Mouse (Mus musculus) limb, embryonic 13.5 days (tissue): ENCODE results near the gene Hsd17b1. TPM values are rescaled to one million over a fixed set of nuclear protein-coding genes. Genes with fewer than 3 reads are reported as not detected.
A peak's percentile ranks its signal among the peaks of the same experiment; 100 is the strongest.

Experiments
- ATAC-seq: fragments of 200-750 bp; cut with Nextera tagmentation; 2 replicates; pipeline ENCODE4 v1.8.0; 2017; ENCODE audit warnings: low read depth, moderate number of reproducible peaks, moderate TSS enrichment; ENCODE audit not compliant: low FRiP score
- H3K27ac ChIP-seq: fragments of 300-500 bp; sonication (generic); 2 replicates; pipeline ENCODE4 v1.5.1; 2015; ENCODE audit warnings: inconsistent platforms, mild to moderate bottlenecking, moderate library complexity
- H3K27me3 ChIP-seq: fragments of 300-500 bp; sonication (generic); 2 replicates; pipeline ENCODE4 v1.6.1; 2015; ENCODE audit warnings: mild to moderate bottlenecking, inconsistent platforms
- H3K36me3 ChIP-seq: fragments of 300-500 bp; sonication (generic); 2 replicates; pipeline ENCODE4 v1.6.1; 2015; ENCODE audit warnings: inconsistent platforms, mild to moderate bottlenecking, moderate library complexity
- H3K4me1 ChIP-seq: fragments of 300-500 bp; sonication (generic); 2 replicates; pipeline ENCODE4 v1.6.1; 2015; ENCODE audit warnings: inconsistent platforms
- H3K4me2 ChIP-seq: fragments of 300-500 bp; sonication (generic); replicated peaks from 2 replicates; pipeline ENCODE4 v1.6.1; 2015; ENCODE audit warnings: inconsistent platforms, mild to moderate bottlenecking, moderate library complexity
- H3K4me3 ChIP-seq: fragments of 300-500 bp; sonication (generic); 2 replicates; pipeline ENCODE4 v1.5.1; 2015; ENCODE audit warnings: moderate library complexity, mild to moderate bottlenecking, inconsistent platforms
- H3K9ac ChIP-seq: fragments of 300-500 bp; sonication (generic); 2 replicates; pipeline ENCODE4 v1.6.1; 2015; ENCODE audit warnings: mild to moderate bottlenecking, inconsistent platforms
- H3K9me3 ChIP-seq: fragments of 300-500 bp; sonication (generic); 2 replicates; pipeline ENCODE4 v1.6.1; 2016; ENCODE audit warnings: inconsistent platforms
- WGBS: fragments of 180-500 bp; shearing (Covaris S2); methylation state at CpG from one replicate; pipeline ENCODE4 v1.1.7; 2015; 5-methylcytosine and 5-hydroxymethylcytosine counted together
- polyA plus RNA-seq: library from polyadenylated mRNA; unstranded; fragments of >200 nt; fragmentation: Nextera tagmentation; extraction: Ambion mirVana; gene quantifications from 2 replicates; pipeline ENCODE4 v1.2.1, GENCODE M21; 2015

Hsd17b1 gene
- polyA plus RNA-seq, 1 experiment from 2014 or later = 0.28 TPM

DNA sequence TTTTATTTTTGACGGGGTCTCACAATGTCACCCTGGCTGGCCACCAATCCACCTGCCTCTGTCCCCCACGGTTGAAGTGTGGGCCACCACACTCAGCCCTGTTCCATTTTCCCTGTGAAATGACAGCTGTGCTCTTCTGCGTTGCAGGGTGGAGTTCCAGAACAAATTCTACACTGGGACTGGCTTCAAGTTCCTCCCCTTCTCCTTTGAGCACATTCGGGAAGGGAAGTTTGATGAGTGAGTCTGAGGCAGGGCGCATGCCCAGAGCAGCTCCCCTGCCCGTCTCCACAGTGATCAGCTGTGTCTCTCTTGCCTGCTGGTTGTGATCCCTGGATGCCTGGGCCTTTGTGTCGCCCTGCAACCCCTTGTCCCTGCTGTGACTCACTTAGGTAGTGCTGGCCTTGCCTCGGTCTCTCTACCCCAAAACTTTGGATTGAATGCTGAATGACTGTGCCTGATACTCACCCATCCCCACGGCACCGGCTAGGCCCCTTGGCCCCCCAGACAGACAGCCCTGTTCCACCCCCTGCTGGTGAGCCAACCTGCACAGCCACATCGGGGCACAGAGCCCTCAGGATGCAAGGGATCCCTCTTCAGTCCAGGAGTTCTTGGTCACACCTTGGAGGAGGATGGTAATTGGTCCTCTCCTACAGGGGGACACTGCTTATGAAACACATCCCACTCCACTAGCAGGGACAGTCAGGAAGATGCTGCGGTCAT is 15.9 kb upstream of the Hsd17b1 start:
- no peak overlapping the region; the same call in 1 of the 2 replicates for H3K27ac ChIP-seq
- WGBS = 81% methylated on average over 12 of the region's 12 CpGs
- peaks cover 23% of the 10 kb centered on the region for H3K36me3 ChIP-seq
- no peak overlapping the region for H3K4me3 ChIP-seq
- no peak overlapping the region for H3K4me2 ChIP-seq
- ATAC-seq = no peak
- peaks cover 41% of the 10 kb centered on the region for H3K4me1 ChIP-seq
- H3K27me3 ChIP-seq = no peaks in the 10 kb centered on the region
- no peaks in the 10 kb centered on the region for H3K9me3 ChIP-seq
- 0 out of 2 replicates have a peak overlapping the region, but pooled peaks have one; percentile 45 for H3K9ac ChIP-seq

DNA sequence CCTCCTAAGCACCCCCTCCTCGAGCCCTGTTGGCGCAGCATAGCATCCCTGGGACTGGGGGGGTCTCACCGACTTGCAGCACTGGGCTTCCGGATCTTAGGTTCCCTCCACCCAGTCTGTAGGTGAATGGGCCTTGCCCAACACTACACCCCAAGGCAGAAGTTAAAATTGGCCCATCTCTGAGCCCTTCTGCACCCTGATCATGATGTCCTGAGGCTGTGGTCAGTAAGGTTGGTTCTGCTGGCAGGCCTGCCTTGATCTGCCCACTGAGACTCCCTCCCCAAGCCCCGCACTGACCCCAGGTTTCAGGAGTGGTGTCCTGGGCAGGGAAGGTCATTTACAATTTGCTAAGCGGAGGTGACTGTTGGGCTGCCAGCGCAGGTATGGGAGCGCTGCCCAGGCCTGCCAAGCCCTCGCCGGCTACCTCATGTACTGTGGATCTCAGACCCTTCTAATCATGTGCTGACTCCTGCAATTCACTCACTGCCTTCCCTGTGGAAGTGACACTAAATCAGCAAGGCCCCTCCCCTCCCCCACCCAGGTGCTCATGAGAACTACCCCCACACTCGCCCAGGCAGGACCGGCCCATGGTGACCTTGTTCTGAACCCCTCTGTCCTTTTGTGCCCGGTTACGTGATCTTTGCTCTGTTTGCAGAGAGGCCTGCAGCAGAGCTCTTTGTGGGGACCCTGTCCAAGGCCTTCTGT is 15.1 kb upstream of the Hsd17b1 start:
- H3K4me1 ChIP-seq = peaks cover 41% of the 10 kb centered on the region
- peaks cover 22% of the 10 kb centered on the region for H3K36me3 ChIP-seq
- H3K9ac ChIP-seq = peak overlapping the region; percentile 45
- peaks cover 5% of the 10 kb centered on the region for H3K27me3 ChIP-seq
- no peak overlapping the region for H3K4me3 ChIP-seq
- peak overlapping the region; percentile 90 for H3K27ac ChIP-seq
- H3K9me3 ChIP-seq = no peaks in the 10 kb centered on the region
- ATAC-seq = no peak
- H3K4me2 ChIP-seq = 0 out of 2 replicates have a peak overlapping the region, but pooled peaks have one; percentile 19
- WGBS = 59% methylated on average over 14 of the region's 14 CpGs

DNA sequence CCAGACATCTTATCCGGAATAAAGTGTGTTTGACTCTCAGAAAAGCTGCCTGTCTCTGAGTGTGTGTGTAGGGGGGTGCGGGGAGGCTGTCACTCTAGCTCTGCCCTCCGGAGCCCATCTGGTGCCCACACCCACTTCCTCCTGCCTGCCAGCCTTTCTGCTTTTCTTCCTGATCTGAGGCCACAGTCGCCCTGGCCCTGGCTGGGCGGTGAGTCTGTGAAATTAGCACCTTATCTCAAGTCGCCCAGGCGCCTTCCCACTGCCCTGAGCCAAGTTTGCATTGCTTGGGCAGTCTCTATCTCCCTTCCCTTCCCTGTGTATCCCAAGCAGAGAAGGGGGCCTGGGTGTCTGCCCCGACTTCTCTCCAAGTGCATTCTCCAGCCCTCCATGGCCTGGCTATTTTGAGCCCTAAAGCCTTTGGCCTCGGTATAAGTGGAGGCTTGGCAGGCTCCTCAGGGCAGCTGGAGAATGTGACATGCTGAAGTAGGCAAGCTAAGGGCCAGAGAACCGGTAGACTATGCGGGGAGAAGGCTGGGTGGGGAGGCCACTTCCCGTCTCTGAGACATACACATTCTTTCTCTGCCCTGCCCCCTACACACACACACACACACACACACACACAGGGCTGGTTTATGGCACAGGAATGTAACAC is 14.4 kb upstream of the Hsd17b1 start:
- H3K4me3 ChIP-seq = no peak overlapping the region
- peak overlapping the region; percentile 90 for H3K27ac ChIP-seq
- no peaks in the 10 kb centered on the region for H3K9me3 ChIP-seq
- H3K4me2 ChIP-seq = peak overlapping the region; percentile 19; the same call in 1 of the 2 replicates
- 30% methylated on average over 12 of the region's 12 CpGs for WGBS
- peaks cover 37% of the 10 kb centered on the region for H3K4me1 ChIP-seq
- H3K27me3 ChIP-seq = peaks cover 10% of the 10 kb centered on the region
- peak; percentile 35; the same call in 1 of the 2 replicates for ATAC-seq
- peaks cover 22% of the 10 kb centered on the region for H3K36me3 ChIP-seq
- H3K9ac ChIP-seq = peak overlapping the region; percentile 45

DNA sequence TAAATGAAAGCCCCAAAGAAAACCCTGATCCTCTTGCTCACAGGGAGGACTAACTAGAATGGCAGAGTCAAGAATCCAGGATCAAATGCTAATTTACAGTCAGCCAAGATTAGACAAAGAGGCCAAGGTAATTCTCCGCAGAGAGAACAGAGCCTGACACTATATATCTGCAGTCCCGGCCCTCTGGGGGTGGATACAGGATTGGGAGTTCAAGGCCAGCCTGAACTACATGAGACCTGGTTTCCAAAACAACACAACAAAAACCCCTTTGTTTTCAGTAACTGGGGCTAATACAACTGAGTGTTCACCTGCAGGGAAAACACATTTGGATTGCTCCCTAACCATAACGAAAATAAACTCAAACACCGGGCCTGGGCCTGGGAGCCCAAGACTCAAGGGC is 13.7 kb upstream of the Hsd17b1 start:
- Histone ChIP-seq H3K27ac (peak overlapping the region; percentile 90), H3K36me3 (peaks cover 22% of the 10 kb centered on the region), H3K9me3 (no peaks in the 10 kb centered on the region), H3K27me3 (peaks cover 11% of the 10 kb centered on the region), H3K4me3 (no peak overlapping the region), H3K4me1 (peaks cover 37% of the 10 kb centered on the region), H3K4me2 (no peak overlapping the region), H3K9ac (0 out of 2 replicates have a peak overlapping the region, but pooled peaks have one; percentile 45)
- ATAC-seq = no peak
- WGBS = 72% methylated on average over 4 of the region's 4 CpGs

DNA sequence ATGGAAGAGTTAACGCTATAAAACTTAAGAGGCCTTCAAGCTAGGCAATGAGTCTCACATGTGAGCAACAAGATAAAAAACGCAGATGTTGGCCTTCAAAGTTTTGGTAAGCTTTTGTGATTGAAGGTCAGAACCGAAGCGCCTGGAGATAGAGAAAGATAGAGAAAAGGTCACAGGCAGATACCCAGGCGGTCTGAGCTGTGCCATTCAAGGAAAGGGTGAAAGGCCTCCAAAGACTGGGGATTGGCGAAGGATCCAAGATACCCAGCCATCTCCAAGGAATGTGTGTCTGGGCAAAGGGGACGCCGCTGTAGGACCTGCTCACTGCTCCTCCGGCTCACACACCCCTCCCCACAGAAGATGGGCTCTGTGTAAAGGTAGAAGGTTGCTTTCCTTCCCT is 13.2 kb upstream of the Hsd17b1 start:
- Histone ChIP-seq H3K36me3 (peaks cover 22% of the 10 kb centered on the region), H3K4me2 (no peak overlapping the region), H3K9ac (no peak overlapping the region), H3K27ac (no peak overlapping the region), H3K27me3 (peaks cover 11% of the 10 kb centered on the region), H3K4me1 (peaks cover 37% of the 10 kb centered on the region), H3K4me3 (no peak overlapping the region), H3K9me3 (no peaks in the 10 kb centered on the region)
- WGBS = 94% methylated on average over 9 of the region's 9 CpGs
- no peak for ATAC-seq

DNA sequence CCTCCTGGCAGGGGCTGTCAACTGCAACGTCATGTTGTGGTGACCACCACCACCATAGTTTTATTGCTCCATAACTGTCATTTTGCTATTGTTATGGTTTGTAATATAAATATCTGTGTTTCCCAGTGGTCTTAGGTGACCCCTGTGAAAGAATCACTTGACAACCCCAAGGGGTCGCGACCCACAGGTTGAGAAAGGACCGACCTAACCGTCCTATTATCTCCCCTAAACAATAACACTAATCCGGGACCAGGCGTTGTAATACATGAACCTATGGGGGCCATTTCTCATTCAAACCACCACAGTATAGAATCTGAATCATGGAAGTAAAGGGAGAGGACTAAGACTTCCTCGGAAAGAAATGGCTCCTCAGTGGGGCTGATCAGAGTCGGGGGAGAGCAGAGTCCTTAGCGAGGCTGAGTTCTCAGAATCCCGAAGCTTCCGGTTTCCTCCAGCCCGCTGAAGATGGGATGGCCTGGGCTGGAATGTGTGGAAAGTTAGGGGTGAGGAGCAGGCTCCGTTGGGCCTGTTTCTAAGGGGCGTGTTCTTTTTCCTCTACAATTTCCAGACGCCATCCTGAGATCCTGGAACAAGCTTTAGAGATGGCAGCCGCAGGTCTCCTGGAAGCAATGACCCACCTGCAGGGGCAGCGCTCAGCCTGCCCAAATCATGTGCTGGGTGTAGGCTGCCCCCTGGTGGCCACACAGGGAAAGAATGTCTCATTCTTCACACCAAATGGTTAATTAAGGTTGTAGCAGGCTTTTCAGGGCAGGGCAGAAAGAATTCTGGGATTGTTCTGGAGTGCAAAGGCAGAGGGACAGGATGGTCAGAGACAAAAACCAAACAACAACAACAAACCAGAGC is 11.4 kb upstream of the Hsd17b1 start:
- WGBS = 25% methylated on average over 18 of the region's 18 CpGs
- peaks cover 23% of the 10 kb centered on the region for H3K27me3 ChIP-seq
- H3K27ac ChIP-seq = no peak overlapping the region
- peak; percentile 14; the same call in 1 of the 2 replicates for ATAC-seq
- no peaks in the 10 kb centered on the region for H3K9me3 ChIP-seq
- peaks cover 14% of the 10 kb centered on the region for H3K36me3 ChIP-seq
- H3K4me2 ChIP-seq = peak overlapping the region; percentile 61
- peak overlapping the region; percentile 26 for H3K4me3 ChIP-seq
- peak overlapping the region; percentile 46; the same call in 1 of the 2 replicates for H3K9ac ChIP-seq
- H3K4me1 ChIP-seq = peaks cover 40% of the 10 kb centered on the region

DNA sequence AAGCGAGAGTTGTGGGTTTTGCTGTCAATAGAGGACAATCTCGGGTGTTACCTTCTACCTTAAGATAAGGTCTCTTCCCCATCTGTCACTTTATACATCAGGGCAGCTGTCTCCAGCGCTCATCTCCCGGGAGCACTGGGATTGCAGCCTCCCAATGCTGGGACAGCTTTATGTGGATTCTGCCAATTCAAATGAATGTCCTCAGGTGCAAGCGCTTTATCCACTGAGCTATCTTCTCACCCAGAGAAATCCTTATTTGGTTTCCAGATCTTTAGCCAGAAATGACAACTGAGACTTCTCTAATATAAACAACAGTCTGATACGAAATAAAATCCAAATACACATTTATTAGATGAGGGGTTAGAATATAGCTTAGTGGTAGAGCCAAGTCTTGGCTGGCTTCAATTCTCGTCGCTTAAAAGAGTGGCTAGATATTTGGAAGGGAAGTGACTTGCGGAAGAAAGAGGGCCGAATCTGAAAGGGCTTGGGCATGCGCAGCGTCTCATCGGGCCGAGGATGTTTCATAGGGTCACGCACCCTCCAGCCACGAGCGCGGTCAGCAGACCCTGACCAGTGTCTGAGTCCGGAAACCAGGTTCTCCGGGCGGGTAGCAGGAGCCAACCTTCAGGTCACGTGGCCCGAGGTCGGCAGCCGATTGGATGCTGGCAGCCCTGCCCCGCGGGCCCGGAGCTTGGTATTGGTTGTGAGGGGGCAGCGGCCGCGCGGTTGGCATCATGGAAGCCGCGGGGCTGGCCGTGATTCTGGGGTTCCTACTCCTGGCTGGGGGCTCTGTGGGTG is 8.6 kb upstream of the Hsd17b1 start, which contains the start of gene Naglu:
Naglu (plus strand) TSS at position 622 of the 798 bp plus-strand sequence.
- 5% methylated on average over 35 of the region's 35 CpGs for WGBS
- peaks cover 37% of the 10 kb centered on the region for H3K27me3 ChIP-seq
- peak; percentile 70 for ATAC-seq
- peaks cover 17% of the 10 kb centered on the region for H3K4me1 ChIP-seq
- no peaks in the 10 kb centered on the region for H3K36me3 ChIP-seq
- peak within 1 kb of the TSS; percentile 84 for H3K9ac ChIP-seq
- no peaks in the 10 kb centered on the region for H3K9me3 ChIP-seq
- H3K4me2 ChIP-seq = peak within 1 kb of the TSS; percentile 99
- no peak within 1 kb of the TSS for H3K27ac ChIP-seq
- peak within 1 kb of the TSS; percentile 75 for H3K4me3 ChIP-seq

DNA sequence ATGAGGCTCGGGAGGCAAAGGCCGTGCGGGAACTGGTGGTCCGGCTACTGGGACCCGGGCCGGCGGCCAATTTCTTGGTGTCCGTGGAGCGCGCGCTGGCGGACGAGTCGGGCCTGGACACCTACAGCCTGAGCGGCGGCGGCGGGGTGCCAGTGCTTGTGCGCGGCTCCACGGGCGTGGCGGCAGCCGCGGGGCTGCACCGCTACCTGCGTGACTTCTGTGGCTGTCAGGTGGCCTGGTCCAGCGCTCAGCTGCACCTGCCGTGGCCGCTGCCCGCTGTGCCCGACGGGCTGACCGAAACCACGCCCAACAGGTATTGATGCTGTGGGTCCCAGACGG is 8.1 kb upstream of the Hsd17b1 start:
- no peaks in the 10 kb centered on the region for H3K36me3 ChIP-seq
- no peaks in the 10 kb centered on the region for H3K9me3 ChIP-seq
- peak overlapping the region; percentile 75 for H3K4me3 ChIP-seq
- H3K9ac ChIP-seq = peak overlapping the region; percentile 84
- H3K4me2 ChIP-seq = peak overlapping the region; percentile 99
- WGBS = under 1% methylated on average over 30 of the region's 36 CpGs
- H3K27me3 ChIP-seq = peaks cover 37% of the 10 kb centered on the region
- peaks cover 16% of the 10 kb centered on the region for H3K4me1 ChIP-seq
- H3K27ac ChIP-seq = no peak overlapping the region
- ATAC-seq = peak; percentile 42

DNA sequence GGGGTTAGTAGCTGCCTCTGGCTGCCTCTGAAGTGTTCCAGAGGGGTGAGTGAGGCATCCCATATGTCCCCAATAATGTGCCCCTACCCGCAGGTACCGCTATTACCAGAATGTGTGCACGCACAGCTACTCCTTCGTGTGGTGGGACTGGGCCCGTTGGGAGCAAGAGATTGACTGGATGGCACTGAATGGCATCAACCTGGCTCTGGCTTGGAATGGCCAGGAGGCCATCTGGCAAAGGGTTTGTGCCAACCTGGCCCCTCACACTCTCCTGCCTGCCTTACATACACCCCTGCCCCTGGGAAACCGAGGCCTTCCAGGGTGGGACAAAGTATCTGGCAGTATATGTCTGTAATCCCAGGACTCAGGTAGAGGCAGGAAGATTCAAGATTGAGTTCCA is 7.2 kb upstream of the Hsd17b1 start:
- WGBS = 66% methylated on average over 6 of the region's 6 CpGs
- peak overlapping the region; percentile 31; the same call in 1 of the 2 replicates for H3K9ac ChIP-seq
- H3K4me2 ChIP-seq = peak overlapping the region; percentile 99
- H3K4me3 ChIP-seq = peak overlapping the region; percentile 75; the same call in 1 of the 2 replicates
- no peaks in the 10 kb centered on the region for H3K9me3 ChIP-seq
- no peak overlapping the region for H3K27ac ChIP-seq
- no peaks in the 10 kb centered on the region for H3K36me3 ChIP-seq
- no peak for ATAC-seq
- H3K4me1 ChIP-seq = peaks cover 16% of the 10 kb centered on the region
- peaks cover 39% of the 10 kb centered on the region for H3K27me3 ChIP-seq

DNA sequence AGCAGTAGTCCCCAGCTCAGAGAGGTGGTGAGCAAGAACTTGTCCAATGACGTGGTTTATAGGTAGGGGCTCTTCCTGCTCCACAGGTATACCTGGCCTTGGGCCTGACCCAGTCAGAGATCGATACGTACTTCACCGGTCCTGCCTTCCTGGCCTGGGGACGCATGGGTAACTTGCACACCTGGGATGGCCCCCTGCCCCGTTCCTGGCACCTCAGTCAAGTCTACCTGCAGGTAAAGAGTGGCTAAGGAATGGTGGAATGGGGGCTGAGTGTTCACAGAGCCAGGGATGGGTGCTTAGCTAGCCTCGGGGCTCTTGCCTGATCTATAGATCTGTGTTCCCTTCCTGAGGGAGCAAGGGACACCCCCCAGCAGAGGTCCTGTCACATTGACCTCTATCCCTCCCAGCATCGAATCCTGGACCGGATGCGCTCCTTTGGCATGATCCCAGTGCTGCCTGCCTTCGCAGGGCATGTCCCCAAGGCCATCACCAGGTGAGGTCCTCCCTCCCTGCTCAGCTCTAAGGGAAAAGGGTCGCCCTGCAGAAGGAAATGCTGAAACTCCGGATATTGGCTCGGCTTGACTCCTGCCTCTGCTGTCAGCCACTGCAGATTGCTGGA is 6.3 kb upstream of the Hsd17b1 start:
- H3K9ac ChIP-seq = no peak overlapping the region
- H3K27ac ChIP-seq = no peak overlapping the region
- H3K27me3 ChIP-seq = peaks cover 49% of the 10 kb centered on the region
- H3K9me3 ChIP-seq = no peaks in the 10 kb centered on the region
- H3K4me3 ChIP-seq = no peak overlapping the region
- no peak overlapping the region for H3K4me2 ChIP-seq
- WGBS = 70% methylated on average over 14 of the region's 14 CpGs
- H3K4me1 ChIP-seq = peaks cover 8% of the 10 kb centered on the region
- peaks cover 4% of the 10 kb centered on the region; the same call in 1 of the 2 replicates for H3K36me3 ChIP-seq
- no peak for ATAC-seq
